Mouse (Mus musculus) cortical plate, adult 2 months (tissue): Measurements from ENCODE around the gene Chst3.

Source experiments
- CTCF ChIP-seq: fragments of 200-500 bp; IDR thresholded peaks from 2 replicates; pipeline ENCODE4 v1.5.1; 2011; ENCODE audit warnings: mild to moderate bottlenecking, control low read depth, low read length; ENCODE audit not compliant: insufficient read depth; ENCODE audit errors: extremely low read depth
- POLR2A ChIP-seq: fragments of 200-500 bp; IDR thresholded peaks from 2 replicates; pipeline ENCODE4 v1.6.1; 2011; ENCODE audit warnings: mild to moderate bottlenecking, low read length, control low read depth; ENCODE audit not compliant: insufficient read depth; ENCODE audit errors: extremely low read depth

- TF ChIP-seq CTCF (no peak), POLR2A (no peak)
Measured at GRCm38 (mm10) chr10:60158144-60158543, 60.9 kb downstream of the Chst3 start.
